Mouse (Mus musculus): ENCODE measurements around the gene Atp1a3.
"Not testable (repeated sequence)": the region's sequence is repeated elsewhere in the genome, so short reads cannot be mapped to it uniquely, and the experiment has no call there.

Atp1a3 gene

GRCm38 (mm10) chr7:25005421-25006065 is at the start of gene Atp1a3:
Gene Atp1a3 (minus strand): TSS chr7:25005958.
- DNase-seq (ENCODE audit: low read depth) = no peak

- no peak for DNase-seq (ENCODE audit: low read depth)
Observed at GRCm38 (mm10) chr7:25052587-25052986, 46.8 kb upstream of the Atp1a3 start.

GRCm38 (mm10) chr7:25049295-25049930 is 43.7 kb upstream of the Atp1a3 start:
- DNase-seq (ENCODE audit: low read depth) = no peak

- DNase-seq (ENCODE audit: low read depth) = no peak
Observed at GRCm38 (mm10) chr7:25047363-25047762, 41.6 kb upstream of the Atp1a3 start.

DNA sequence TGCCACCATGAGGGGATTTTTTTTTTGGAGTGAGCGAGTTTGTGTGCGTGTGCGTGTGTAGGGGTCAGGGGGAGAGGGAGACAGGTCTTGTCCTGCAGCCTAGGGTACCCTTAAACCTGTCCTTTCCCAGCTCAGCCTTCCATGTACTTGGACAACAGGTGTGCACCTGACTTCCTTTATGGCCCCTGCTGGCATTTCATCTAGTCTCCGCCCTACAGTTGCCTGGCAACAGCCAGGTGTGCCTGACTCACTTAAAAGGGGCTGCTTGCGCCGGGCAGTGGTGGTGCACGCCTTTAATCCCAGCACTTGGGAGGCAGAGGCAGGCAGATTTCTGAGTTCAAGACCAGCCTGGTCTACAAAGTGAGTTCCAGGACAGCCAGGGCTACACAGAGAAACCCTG is 38.8 kb upstream of the Atp1a3 start:
- DNase-seq (ENCODE audit: low read depth) = not testable (repeated sequence)

DNA sequence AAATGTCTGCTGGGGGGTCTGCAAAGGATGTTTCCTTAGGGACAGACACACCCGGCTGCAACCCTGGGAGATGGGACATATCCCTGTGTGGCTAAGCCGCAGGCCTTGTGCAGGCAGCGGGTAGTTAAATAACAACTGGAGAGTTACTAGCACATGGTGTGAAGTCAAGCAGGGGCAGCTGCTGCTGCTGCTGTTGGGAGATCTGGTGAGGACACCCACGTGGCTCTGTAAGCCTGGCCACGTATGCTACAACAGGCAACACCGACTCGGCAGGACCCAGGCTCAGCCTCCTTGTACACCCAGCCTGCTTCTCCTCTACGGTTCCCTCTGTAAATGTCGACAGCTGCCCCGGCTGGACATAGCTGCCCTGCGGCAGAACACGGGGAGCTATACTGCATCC is 36.2 kb upstream of the Atp1a3 start:
- no peak for DNase-seq (ENCODE audit: low read depth)

DNA sequence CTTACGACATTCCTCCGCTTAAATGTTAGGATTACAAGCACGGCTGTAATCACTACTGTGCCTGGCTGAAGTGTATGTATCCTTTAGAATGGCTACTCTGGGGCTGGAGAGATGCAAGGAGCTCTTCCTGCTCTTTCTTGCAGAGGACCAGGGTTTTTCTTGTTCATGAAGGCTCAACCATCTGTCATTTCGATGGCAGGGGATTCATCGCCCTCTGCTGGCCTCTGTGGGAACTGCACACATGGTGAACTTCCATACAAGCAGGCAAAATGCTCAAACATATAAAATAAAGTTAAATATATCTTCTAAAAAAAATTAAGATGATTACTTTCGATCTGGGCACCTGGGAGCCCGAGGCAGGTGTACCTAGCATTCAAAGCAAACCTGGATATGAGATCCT is 30.2 kb upstream of the Atp1a3 start:
- peak; percentile 62 for DNase-seq (ENCODE audit: low read depth)

GRCm38 (mm10) chr7:25034796-25035195 is 29.0 kb upstream of the Atp1a3 start:
- no peak for DNase-seq (ENCODE audit: low read depth)

- no peak for DNase-seq (ENCODE audit: low read depth)
Observed at GRCm38 (mm10) chr7:25031528-25031927, 25.8 kb upstream of the Atp1a3 start.

- DNase-seq (ENCODE audit: low read depth) = peak; percentile 80
Observed at GRCm38 (mm10) chr7:25030032-25030753, 24.4 kb upstream of the Atp1a3 start.

- DNase-seq (ENCODE audit: low read depth) = no peak
Observed at GRCm38 (mm10) chr7:25026452-25026851, 20.7 kb upstream of the Atp1a3 start.

DNA sequence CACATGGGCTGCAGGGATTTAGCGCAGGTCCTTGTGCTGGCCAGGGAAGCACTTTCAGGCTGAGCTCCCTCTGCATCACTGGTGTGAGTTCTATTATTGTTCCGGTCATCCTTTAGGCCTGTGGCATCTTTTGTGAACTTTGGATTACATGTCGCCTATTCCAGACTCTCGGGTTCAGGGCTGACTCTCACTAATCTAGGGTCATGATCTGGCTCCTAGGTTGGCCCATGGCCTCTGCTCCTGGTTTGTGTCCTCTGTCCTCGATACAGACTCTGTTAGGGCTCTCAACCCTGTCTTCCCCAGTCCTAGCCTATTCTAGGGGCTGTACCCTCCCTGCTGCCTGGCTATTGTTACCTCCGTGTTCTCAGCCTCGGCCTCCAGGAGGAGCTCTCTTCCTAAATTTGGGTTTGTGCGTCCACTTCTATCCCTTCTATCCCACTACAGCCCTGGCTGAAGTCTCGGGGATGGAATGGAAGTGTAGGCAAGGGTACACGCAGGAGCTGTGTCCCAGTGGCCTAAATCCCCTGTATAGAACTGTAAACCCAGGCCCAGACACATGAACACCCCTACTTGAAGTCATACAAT is 20.2 kb upstream of the Atp1a3 start:
- no peak for DNase-seq (ENCODE audit: low read depth)

GRCm38 (mm10) chr7:25011592-25011991 is 5.8 kb upstream of the Atp1a3 start:
- no peak for DNase-seq (ENCODE audit: low read depth)

DNA sequence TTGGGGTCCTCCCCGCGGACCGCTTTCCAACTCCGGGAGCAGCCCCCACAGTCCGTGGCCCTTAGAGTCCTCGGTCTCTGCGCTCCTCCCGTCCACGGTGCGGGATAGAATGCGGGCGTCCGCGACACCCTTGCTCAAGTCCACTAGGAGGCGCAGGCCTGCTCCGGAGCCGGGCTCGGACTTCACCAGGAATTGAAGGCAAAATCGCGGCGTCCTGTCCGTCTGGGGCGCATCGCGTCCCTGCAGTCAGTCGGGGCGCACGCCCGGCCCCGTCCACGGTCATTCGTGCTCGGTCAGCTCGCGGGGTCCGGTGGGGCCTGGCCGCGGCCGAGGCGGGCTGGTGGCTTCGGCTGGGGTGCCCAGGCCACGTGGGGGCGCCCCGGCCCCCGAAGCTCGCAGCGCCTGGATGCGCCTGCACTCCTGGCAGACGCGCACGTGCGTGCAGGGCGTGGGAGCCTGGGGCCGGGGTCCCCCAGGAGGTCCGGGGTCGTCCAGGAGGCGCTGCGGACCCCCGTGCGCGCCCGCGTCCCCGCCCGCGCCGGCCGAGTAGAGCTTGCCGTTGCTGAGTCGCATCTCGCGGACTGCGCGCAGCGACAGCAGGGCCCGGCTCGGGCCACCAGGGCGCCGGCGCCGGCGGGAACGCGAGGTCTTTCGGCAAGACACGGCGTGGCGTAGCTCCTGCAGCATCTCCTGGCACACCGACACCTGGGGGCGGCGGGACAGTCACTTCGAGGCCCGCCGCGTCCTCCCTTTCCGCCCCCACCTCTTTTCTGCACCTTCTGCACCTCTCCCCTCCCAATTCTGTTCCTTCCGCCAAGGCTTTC is 4.5 kb upstream of the Atp1a3 start:
- peak; percentile 40 for DNase-seq (ENCODE audit: low read depth)

- DNase-seq (ENCODE audit: low read depth) = no peak
Observed at GRCm38 (mm10) chr7:25009099-25009700, 3.4 kb upstream of the Atp1a3 start.

- DNase-seq (ENCODE audit: low read depth) = peak; percentile 84
Observed at GRCm38 (mm10) chr7:25008635-25009034, 2.9 kb upstream of the Atp1a3 start.

DNA sequence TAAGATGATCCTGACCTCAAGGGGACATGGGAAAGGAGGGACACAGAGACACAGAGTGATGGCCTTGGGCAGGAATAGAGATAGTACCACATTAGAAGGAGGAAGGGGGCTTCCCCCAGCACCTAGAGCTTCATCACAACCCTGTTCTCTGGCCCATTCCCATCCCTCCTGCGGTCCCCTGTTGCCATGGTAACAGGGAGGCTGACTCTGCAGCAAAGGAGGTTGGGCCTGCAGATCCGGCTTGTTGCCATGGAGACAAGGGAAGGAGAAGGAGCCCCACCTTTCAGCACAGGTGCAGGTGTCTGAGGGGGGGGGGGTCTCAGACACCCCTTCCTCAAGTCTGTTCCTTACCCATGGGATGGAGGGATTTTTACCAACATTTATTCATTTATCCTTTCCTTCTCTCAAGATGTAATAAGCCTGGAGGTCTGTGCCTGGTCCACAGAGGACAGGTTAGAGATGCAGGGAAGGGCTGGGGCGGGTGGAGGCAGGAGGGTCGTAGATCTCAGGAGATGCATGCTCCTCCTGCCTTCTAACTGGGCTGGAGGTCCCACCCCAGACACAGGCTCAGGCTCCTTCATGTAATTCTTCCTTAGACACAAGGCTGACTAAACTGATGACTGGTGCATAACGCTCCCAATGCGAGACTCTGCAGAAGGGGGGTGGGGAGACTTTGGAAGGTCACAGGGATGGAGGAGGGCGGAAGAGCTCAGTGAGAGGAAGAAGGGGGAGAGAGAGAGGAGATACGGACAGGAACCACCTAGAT is 2.0 kb upstream of the Atp1a3 start:
- DNase-seq (ENCODE audit: low read depth) = no peak

DNA sequence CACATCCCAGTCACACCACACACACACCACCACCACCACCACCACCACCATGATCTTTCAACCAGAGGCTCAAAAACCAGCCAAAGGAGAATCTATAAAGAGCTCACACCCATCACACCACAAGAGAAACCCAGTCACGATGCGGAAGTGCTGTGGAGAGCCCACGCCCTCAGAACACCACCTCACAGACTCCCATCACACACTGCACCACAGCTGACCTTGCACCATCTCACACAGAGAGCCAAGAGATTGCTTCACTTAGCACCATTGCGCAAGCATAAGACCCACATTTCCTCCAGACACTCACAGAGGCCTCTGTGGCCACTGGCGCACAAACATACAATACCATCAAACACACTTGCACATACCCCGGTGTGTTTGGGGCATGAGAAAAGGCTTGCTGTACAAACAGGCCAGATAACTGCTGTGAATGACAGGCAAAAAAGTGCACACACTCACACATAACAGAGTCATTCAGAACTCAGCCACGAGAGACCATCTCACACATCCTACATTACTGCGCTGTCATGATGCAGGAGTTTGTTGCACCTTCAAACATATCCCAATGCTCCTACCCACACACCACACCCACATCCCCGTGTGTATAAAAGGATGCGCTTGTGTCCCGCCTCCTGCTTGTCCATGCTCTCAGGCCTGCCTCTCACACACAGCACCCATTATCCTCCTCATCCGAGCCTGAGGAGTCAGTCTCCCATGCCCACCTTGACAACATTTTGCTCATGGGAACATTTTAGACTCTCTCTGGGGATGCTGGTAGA is 1.0 kb upstream of the Atp1a3 start:
- DNase-seq (ENCODE audit: low read depth) = peak; percentile 68

DNA sequence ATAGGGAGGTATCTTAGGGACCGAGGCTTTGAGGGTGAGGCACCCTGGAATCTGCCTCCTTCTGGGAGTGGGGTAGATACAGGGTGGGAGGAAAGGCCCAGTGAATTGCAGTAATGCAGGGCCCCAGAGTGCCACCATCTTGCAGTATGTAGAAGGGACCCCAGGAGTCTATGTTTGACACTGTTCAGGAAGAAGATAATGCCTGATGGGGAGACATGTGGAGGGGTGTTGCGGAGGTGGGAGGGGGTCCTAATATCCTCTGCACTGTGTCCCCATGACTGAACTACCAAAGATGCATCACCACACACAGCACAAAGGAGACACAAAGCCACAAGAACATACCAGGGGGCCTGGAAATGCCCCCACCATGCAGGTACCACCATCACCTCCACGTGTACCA is 413 bp upstream of the Atp1a3 start:
- no peak for DNase-seq (ENCODE audit: low read depth)

DNA sequence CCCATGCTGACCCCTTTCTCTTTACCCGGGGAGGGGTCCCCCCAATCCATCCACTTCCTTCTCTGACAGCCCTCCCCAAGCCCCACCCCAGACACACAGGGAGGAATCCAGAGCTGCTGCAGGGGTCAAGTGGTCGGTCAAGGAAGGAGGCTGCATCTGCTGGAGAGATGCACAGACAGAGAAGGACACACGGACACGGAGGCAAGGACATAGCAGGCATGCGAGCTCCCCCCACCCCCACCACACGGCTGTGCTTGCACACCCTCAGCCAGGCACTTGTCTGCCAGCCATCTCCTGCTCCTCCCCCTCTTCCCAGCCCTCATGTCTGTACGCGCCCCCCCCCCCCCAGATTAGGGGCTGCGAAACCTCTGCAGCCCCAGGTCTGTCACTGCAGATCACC is 952 bp downstream of the Atp1a3 start:
- no peak for DNase-seq (ENCODE audit: low read depth)
